Mouse (Mus musculus) left cerebral cortex, adult 6 months (tissue): Measurements from ENCODE around the gene Arhgef28. TPM values are rescaled to one million over a fixed set of nuclear protein-coding genes. Genes with fewer than 3 reads are reported as not detected.

ENCODE experiments used
- long read RNA-seq, 2 experiments: library from polyadenylated mRNA; unstranded; transcript quantifications; one replicate each; pipeline ENCODE4 v2.0.0; 2019 to 2020
- polyA plus RNA-seq: library from polyadenylated mRNA; unstranded; fragments of <200 nt; fragmentation: Nextera tagmentation; gene quantifications from 2 replicates; pipeline ENCODE4 v1.2.3, GENCODE M21; 2021

The Arhgef28 gene
- polyA plus RNA-seq = 16.2 and 19.1 TPM in 2 replicates
- long read RNA-seq, experiment 1, partial matches to known transcripts = 69 of 87 reads
- long read RNA-seq, experiment 1, other reads (novel, unspliced or antisense) = 18 of 87 reads
- long read RNA-seq, experiment 2, partial matches to known transcripts = 38 of 56 reads
- long read RNA-seq, experiment 2, other reads (novel, unspliced or antisense) = 18 of 56 reads

DNA sequence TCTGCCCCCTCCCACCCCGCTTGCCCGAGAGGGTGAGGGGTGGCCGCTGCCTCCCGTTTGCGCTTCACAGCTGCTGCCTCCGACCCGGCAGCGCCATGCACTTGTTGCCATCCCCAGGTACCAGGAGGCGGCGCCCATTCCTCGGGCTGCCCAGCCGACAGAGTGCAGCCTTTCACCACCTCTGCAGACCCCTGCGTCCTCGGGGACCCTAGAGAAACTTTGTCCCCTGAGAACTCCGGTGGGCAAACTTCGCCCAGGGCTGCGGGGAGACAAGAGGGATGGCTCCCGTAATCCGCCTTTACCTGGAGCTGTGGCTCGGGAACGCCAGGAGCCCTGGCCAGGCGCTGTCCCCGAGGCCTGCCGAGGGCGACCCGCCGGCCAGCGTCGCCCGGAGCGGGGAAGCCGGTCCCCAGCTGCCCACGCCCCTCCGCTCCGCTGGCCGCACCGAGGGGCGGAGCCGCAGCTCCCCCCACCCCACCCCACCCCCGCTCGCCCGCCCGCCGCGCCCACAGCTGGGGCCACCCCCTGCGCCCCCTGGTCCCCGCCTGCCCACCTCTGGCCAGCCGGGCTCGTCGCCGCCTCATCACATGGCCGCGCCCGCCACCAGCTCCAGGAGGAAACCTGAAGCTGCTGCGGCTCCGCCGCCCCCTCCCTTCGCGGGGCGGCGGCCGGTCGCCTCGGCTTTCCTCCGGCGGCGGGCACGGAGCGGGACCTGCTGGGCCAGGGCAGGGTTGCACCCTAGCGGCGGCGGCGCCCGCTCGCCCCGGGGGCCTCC is at the start of gene Arhgef28:
TSS of gene Arhgef28 (minus strand) at position 669 of the 775 bp plus-strand sequence.

Other genes starting within 250 kb of the Arhgef28 start
- gene Utp15, start 56.6 kb upstream of the Arhgef28 start, polyA plus RNA-seq = 11.3 and 12.6 TPM in 2 replicates
- gene Ankra2, start 56.6 kb upstream of the Arhgef28 start, polyA plus RNA-seq = 29.6 and 46.8 TPM in 2 replicates
- gene Gm21976, start 73.4 kb upstream of the Arhgef28 start, polyA plus RNA-seq = not detected in 2 replicates
- gene Btf3, start 110.6 kb upstream of the Arhgef28 start, polyA plus RNA-seq = 318 TPM in 2 replicates
- 0.05 and 0.20 TPM in 2 replicates for gene Foxd1, start 147.8 kb upstream of the Arhgef28 start, polyA plus RNA-seq